Mouse (Mus musculus): ENCODE data around the gene Cept1.

The Cept1 gene

GRCm38 (mm10) chr3:106495346-106496044, 52.1 kb downstream of the Cept1 start:
- in situ Hi-C loops (cut with MboI; ENCODE audit: low sequenced_read_pairs) = no loop called here

- in situ Hi-C loops (cut with MboI; ENCODE audit: low sequenced_read_pairs) = no loop called here
These were observed 53.1 kb downstream of the Cept1 start for GRCm38 (mm10) chr3:106494417-106494950.

- in situ Hi-C loops (cut with MboI; ENCODE audit: low sequenced_read_pairs) = no loop called here
These were observed 53.7 kb downstream of the Cept1 start for GRCm38 (mm10) chr3:106493882-106494281.

- in situ Hi-C loops (cut with MboI; ENCODE audit: low sequenced_read_pairs) = no loop called here
These were observed 54.4 kb downstream of the Cept1 start for GRCm38 (mm10) chr3:106493202-106493601.

GRCm38 (mm10) chr3:106492723-106493122, 54.9 kb downstream of the Cept1 start:
- in situ Hi-C loops (cut with MboI; ENCODE audit: low sequenced_read_pairs) = no loop called here

- in situ Hi-C loops (cut with MboI; ENCODE audit: low sequenced_read_pairs) = no loop called here
These were observed 57.4 kb downstream of the Cept1 start for GRCm38 (mm10) chr3:106490239-106490638.

GRCm38 (mm10) chr3:106487551-106487950, 60.1 kb downstream of the Cept1 start:
- in situ Hi-C loops (cut with MboI; ENCODE audit: low sequenced_read_pairs) = no loop called here

GRCm38 (mm10) chr3:106485810-106486209, 61.8 kb downstream of the Cept1 start:
- in situ Hi-C loops (cut with MboI; ENCODE audit: low sequenced_read_pairs) = no loop called here

- in situ Hi-C loops (cut with MboI; ENCODE audit: low sequenced_read_pairs) = no loop called here
These were observed 62.7 kb downstream of the Cept1 start for GRCm38 (mm10) chr3:106484861-106485260.

- in situ Hi-C loops (cut with MboI; ENCODE audit: low sequenced_read_pairs) = no loop called here
These were observed 63.7 kb downstream of the Cept1 start for GRCm38 (mm10) chr3:106483796-106484405.

GRCm38 (mm10) chr3:106483297-106483696, 64.3 kb downstream of the Cept1 start:
- in situ Hi-C loops (cut with MboI; ENCODE audit: low sequenced_read_pairs) = no loop called here

- in situ Hi-C loops (cut with MboI; ENCODE audit: low sequenced_read_pairs) = no loop called here
These were observed 65.1 kb downstream of the Cept1 start, which contains the start of gene Dennd2d for GRCm38 (mm10) chr3:106482281-106483081. TSS of gene Dennd2d (plus strand) at chr3:106482405.

GRCm38 (mm10) chr3:106476863-106477262, 70.7 kb downstream of the Cept1 start:
- in situ Hi-C loops (cut with MboI; ENCODE audit: low sequenced_read_pairs) = no loop called here

- in situ Hi-C loops (cut with MboI; ENCODE audit: low sequenced_read_pairs) = no loop called here
These were observed 73.4 kb downstream of the Cept1 start for GRCm38 (mm10) chr3:106474210-106474609.

- in situ Hi-C loops (cut with MboI; ENCODE audit: low sequenced_read_pairs) = no loop called here
These were observed 82.9 kb downstream of the Cept1 start for GRCm38 (mm10) chr3:106464750-106465149.

GRCm38 (mm10) chr3:106462493-106462892, 85.1 kb downstream of the Cept1 start:
- in situ Hi-C loops (cut with MboI; ENCODE audit: low sequenced_read_pairs) = no loop called here

GRCm38 (mm10) chr3:106462059-106462470, 85.5 kb downstream of the Cept1 start:
- in situ Hi-C loops (cut with MboI; ENCODE audit: low sequenced_read_pairs) = no loop called here

- in situ Hi-C loops (cut with MboI; ENCODE audit: low sequenced_read_pairs) = no loop called here
These were observed 90.2 kb downstream of the Cept1 start for GRCm38 (mm10) chr3:106457298-106457869.

- in situ Hi-C loops (cut with MboI; ENCODE audit: low sequenced_read_pairs) = no loop called here
These were observed 95.0 kb downstream of the Cept1 start for GRCm38 (mm10) chr3:106452616-106453015.
